Mouse (Mus musculus) midbrain, embryonic 10.5 days (tissue): ENCODE results near the gene Gpr3. TPM values are rescaled to one million over a fixed set of nuclear protein-coding genes. Genes with fewer than 3 reads are reported as not detected.

Experiments
- DNase-seq: peaks from one replicate; pipeline ENCODE4 v3.0.0-alpha.2; 2017; ENCODE audit warnings: low spot score
- H3K27ac ChIP-seq: fragments of 300-500 bp; sonication (generic); replicated peaks from 2 replicates; pipeline ENCODE4 v1.5.1; 2016; ENCODE audit warnings: mild to moderate bottlenecking
- H3K27me3 ChIP-seq: fragments of 300-500 bp; sonication (generic); 2 replicates; pipeline ENCODE4 v1.6.1; 2016; ENCODE audit warnings: low read depth, mild to moderate bottlenecking; ENCODE audit not compliant: poor library complexity, severe bottlenecking
- H3K36me3 ChIP-seq: fragments of 300-500 bp; sonication (generic); 2 replicates; pipeline ENCODE4 v1.6.1; 2016; ENCODE audit warnings: mild to moderate bottlenecking, moderate library complexity
- H3K4me1 ChIP-seq: fragments of 300-500 bp; sonication (generic); 2 replicates; pipeline ENCODE4 v1.6.1; 2016
- H3K4me3 ChIP-seq: fragments of 300-500 bp; sonication (generic); 2 replicates; pipeline ENCODE4 v1.5.1; 2016; ENCODE audit warnings: mild to moderate bottlenecking, moderate library complexity
- H3K9me3 ChIP-seq: fragments of 300-500 bp; sonication (generic); replicated peaks from 2 replicates; pipeline ENCODE4 v1.6.1; 2016; ENCODE audit warnings: mild to moderate bottlenecking
- WGBS: fragments of 180-500 bp; shearing (Covaris S2); methylation state at CpG from one replicate; pipeline ENCODE4 v1.1.7; 2016; 5-methylcytosine and 5-hydroxymethylcytosine counted together
- microRNA-seq: library from miRNA; unstranded; fragments of <30 nt; microRNA quantifications from one replicate; pipeline ENCODE4, GENCODE M21; 2017
- polyA plus RNA-seq: library from polyadenylated mRNA; unstranded; fragments of >200 nt; fragmentation: Nextera tagmentation; extraction: Ambion mirVana; gene quantifications from 2 replicates; pipeline ENCODE4 v1.2.1, GENCODE M21; 2016

Gene Gpr3
- polyA plus RNA-seq, 1 experiment from 2014 or later: 0.35 TPM

GRCm38 (mm10) chr4:133170056-133170524, 42.2 kb downstream of the Gpr3 start:
- no peaks in the 10 kb centered on the region for H3K9me3 ChIP-seq
- 85% methylated on average over 3 of the region's 3 CpGs for WGBS
- no peak overlapping the region for H3K27ac ChIP-seq
- no peaks in the 10 kb centered on the region for H3K27me3 ChIP-seq
- no peak for DNase-seq
- peaks cover under 1% of the 10 kb centered on the region for H3K4me1 ChIP-seq
- no peaks in the 10 kb centered on the region for H3K36me3 ChIP-seq
- H3K4me3 ChIP-seq: no peak overlapping the region

GRCm38 (mm10) chr4:133169237-133170055, 42.9 kb downstream of the Gpr3 start:
- no peaks in the 10 kb centered on the region for H3K4me1 ChIP-seq
- peaks cover 2% of the 10 kb centered on the region for H3K36me3 ChIP-seq
- H3K4me3 ChIP-seq: no peak overlapping the region
- WGBS: 87% methylated on average over 10 of the region's 10 CpGs
- H3K27me3 ChIP-seq: no peaks in the 10 kb centered on the region
- H3K9me3 ChIP-seq: no peaks in the 10 kb centered on the region
- no peak for DNase-seq
- H3K27ac ChIP-seq: no peak overlapping the region

GRCm38 (mm10) chr4:133166773-133167172, 45.6 kb downstream of the Gpr3 start:
- Histone ChIP-seq H3K9me3 (no peaks in the 10 kb centered on the region), H3K27me3 (no peaks in the 10 kb centered on the region), H3K4me1 (no peaks in the 10 kb centered on the region), H3K27ac (no peak overlapping the region), H3K36me3 (peaks cover 5% of the 10 kb centered on the region), H3K4me3 (no peak overlapping the region)
- 96% methylated on average over 9 of the region's 9 CpGs for WGBS
- DNase-seq: no peak

GRCm38 (mm10) chr4:133162196-133162595, 50.1 kb downstream of the Gpr3 start:
- Histone ChIP-seq H3K4me3 (no peak overlapping the region), H3K4me1 (peaks cover 17% of the 10 kb centered on the region), H3K27ac (no peak overlapping the region), H3K27me3 (no peaks in the 10 kb centered on the region), H3K9me3 (no peaks in the 10 kb centered on the region), H3K36me3 (peaks cover 13% of the 10 kb centered on the region)
- no peak for DNase-seq
- 80% methylated on average over 6 of the region's 6 CpGs for WGBS

- Histone ChIP-seq H3K36me3 (peaks cover 14% of the 10 kb centered on the region), H3K9me3 (no peaks in the 10 kb centered on the region), H3K27me3 (no peaks in the 10 kb centered on the region), H3K4me3 (no peak overlapping the region), H3K4me1 (peaks cover 25% of the 10 kb centered on the region), H3K27ac (no peak overlapping the region)
- DNase-seq: no peak
- 82% methylated on average over 4 of the region's 4 CpGs for WGBS
Observed at GRCm38 (mm10) chr4:133160821-133161220, 51.5 kb downstream of the Gpr3 start.

GRCm38 (mm10) chr4:133160211-133160610, 52.1 kb downstream of the Gpr3 start:
- H3K36me3 ChIP-seq: peaks cover 17% of the 10 kb centered on the region
- no peak overlapping the region for H3K27ac ChIP-seq
- no peak overlapping the region for H3K4me3 ChIP-seq
- H3K4me1 ChIP-seq: peaks cover 25% of the 10 kb centered on the region
- H3K27me3 ChIP-seq: no peaks in the 10 kb centered on the region
- WGBS: 83% methylated on average over 8 of the region's 8 CpGs
- no peaks in the 10 kb centered on the region for H3K9me3 ChIP-seq
- DNase-seq: no peak

- 55% methylated on average over 4 of the region's 4 CpGs for WGBS
Observed at GRCm38 (mm10) chr4:133159646-133160045, 52.7 kb downstream of the Gpr3 start.

More at GRCm38 (mm10) chr4:133159646-133160045, 52.7 kb downstream of the Gpr3 start:
- Histone ChIP-seq H3K4me1 (peaks cover 25% of the 10 kb centered on the region), H3K27ac (no peak overlapping the region), H3K9me3 (no peaks in the 10 kb centered on the region), H3K36me3 (peaks cover 17% of the 10 kb centered on the region), H3K27me3 (no peaks in the 10 kb centered on the region), H3K4me3 (no peak overlapping the region)
- DNase-seq: no peak

Small RNAs within 50 kb of the gene (microRNA-seq; reads per million reads assigned to microRNA genes)
- not detected for gene Mir7017

Other genes starting within 250 kb of the Gpr3 start
- 0.05 and 0.10 TPM in 2 replicates for gene Fgr, start 238.4 kb downstream of the Gpr3 start, polyA plus RNA-seq
- 5.7 and 5.8 TPM in 2 replicates for gene Ahdc1, start 201.3 kb downstream of the Gpr3 start, polyA plus RNA-seq
- gene Wasf2, start 82.0 kb downstream of the Gpr3 start, polyA plus RNA-seq: 48.3 and 50.3 TPM in 2 replicates
- gene Cd164l2, start 405 bp downstream of the Gpr3 start, polyA plus RNA-seq: 0.99 and 1.7 TPM in 2 replicates
- gene Map3k6, start 28.3 kb upstream of the Gpr3 start, polyA plus RNA-seq: 2.6 and 3.0 TPM in 2 replicates
- 1.3 and 1.5 TPM in 2 replicates for gene Sytl1, start 50.6 kb upstream of the Gpr3 start, polyA plus RNA-seq
- 91.9 and 92.2 TPM in 2 replicates for gene Tmem222, start 65.3 kb upstream of the Gpr3 start, polyA plus RNA-seq
- gene Wdtc1, start 140.9 kb upstream of the Gpr3 start, polyA plus RNA-seq: 19.2 and 20.0 TPM in 2 replicates
- gene Slc9a1, start 157.2 kb upstream of the Gpr3 start, polyA plus RNA-seq: 8.3 and 8.6 TPM in 2 replicates